Mouse (Mus musculus) liver, embryonic 12.5 days (tissue): ENCODE data around the gene Slc25a13. TPM values are rescaled to one million over a fixed set of nuclear protein-coding genes. Genes with fewer than 3 reads are reported as not detected.

ENCODE experiments used
- ATAC-seq: fragments of 200-750 bp; cut with Nextera tagmentation; 2 replicates; pipeline ENCODE4 v1.8.0; 2017; ENCODE audit warnings: moderate number of reproducible peaks, mild to moderate bottlenecking, moderate library complexity
- H3K27ac ChIP-seq: fragments of 300-500 bp; sonication (generic); 2 replicates; pipeline ENCODE4 v1.5.1; 2016; ENCODE audit warnings: mild to moderate bottlenecking
- H3K27me3 ChIP-seq: fragments of 300-500 bp; sonication (generic); replicated peaks from 2 replicates; pipeline ENCODE4 v1.6.1; 2016; ENCODE audit warnings: mild to moderate bottlenecking, moderate library complexity
- H3K36me3 ChIP-seq: fragments of 300-500 bp; sonication (generic); 2 replicates; pipeline ENCODE4 v1.6.1; 2016; ENCODE audit warnings: mild to moderate bottlenecking, moderate library complexity
- H3K4me1 ChIP-seq: fragments of 300-500 bp; sonication (generic); 2 replicates; pipeline ENCODE4 v1.6.1; 2016
- H3K4me2 ChIP-seq: fragments of 300-500 bp; sonication (generic); 2 replicates; pipeline ENCODE4 v1.6.1; 2016; ENCODE audit warnings: mild to moderate bottlenecking, moderate library complexity
- H3K4me3 ChIP-seq: fragments of 300-500 bp; sonication (generic); 2 replicates; pipeline ENCODE4 v1.5.1; 2016; ENCODE audit warnings: mild to moderate bottlenecking, moderate library complexity
- H3K9ac ChIP-seq: fragments of 300-500 bp; sonication (generic); 2 replicates; pipeline ENCODE4 v1.6.1; 2016; ENCODE audit warnings: mild to moderate bottlenecking, moderate library complexity
- H3K9me3 ChIP-seq: fragments of 300-500 bp; sonication (generic); replicated peaks from 2 replicates; pipeline ENCODE4 v1.6.1; 2016; ENCODE audit warnings: mild to moderate bottlenecking, moderate library complexity
- WGBS: fragments of 180-500 bp; shearing (Covaris S2); methylation state at CpG from one replicate; pipeline ENCODE4 v1.1.7; 2016; ENCODE audit not compliant: insufficient replicate concordance; 5-methylcytosine and 5-hydroxymethylcytosine counted together
- polyA plus RNA-seq: library from polyadenylated mRNA; unstranded; fragments of >200 nt; fragmentation: Nextera tagmentation; extraction: Ambion mirVana; gene quantifications from 2 replicates; pipeline ENCODE4 v1.2.1, GENCODE M21; 2016

The Slc25a13 gene
- polyA plus RNA-seq, 1 experiment from 2014 or later, result 41.9 TPM

DNA sequence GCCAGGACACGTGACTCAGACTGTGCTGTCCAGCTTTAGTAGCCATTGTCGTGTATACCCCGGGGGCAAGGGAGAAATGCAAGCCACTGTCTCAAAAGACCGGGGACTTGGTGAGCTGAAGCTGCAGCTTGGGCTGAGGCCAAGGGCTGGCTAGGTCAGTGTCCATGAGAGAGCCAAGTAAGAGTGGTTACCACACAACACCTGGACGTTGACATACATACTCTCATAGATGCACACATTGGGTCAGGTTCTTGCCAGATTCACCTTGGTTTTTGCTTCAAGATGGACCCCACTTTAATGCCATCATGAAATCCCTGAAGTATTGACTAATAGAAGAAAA, 283 bp upstream of the Slc25a13 start:
- H3K4me1 ChIP-seq, result peaks cover 35% of the 10 kb centered on the region
- H3K9ac ChIP-seq, result peak overlapping the region; percentile 85; the same call in 1 of the 2 replicates
- no peak for ATAC-seq
- H3K4me2 ChIP-seq, result peak overlapping the region; percentile 93
- WGBS, result 14% methylated on average over 5 of the region's 5 CpGs
- no peaks in the 10 kb centered on the region for H3K27me3 ChIP-seq
- H3K9me3 ChIP-seq, result no peaks in the 10 kb centered on the region
- H3K36me3 ChIP-seq, result no peaks in the 10 kb centered on the region
- peak overlapping the region; percentile 80 for H3K4me3 ChIP-seq
- peak overlapping the region; percentile 79 for H3K27ac ChIP-seq

DNA sequence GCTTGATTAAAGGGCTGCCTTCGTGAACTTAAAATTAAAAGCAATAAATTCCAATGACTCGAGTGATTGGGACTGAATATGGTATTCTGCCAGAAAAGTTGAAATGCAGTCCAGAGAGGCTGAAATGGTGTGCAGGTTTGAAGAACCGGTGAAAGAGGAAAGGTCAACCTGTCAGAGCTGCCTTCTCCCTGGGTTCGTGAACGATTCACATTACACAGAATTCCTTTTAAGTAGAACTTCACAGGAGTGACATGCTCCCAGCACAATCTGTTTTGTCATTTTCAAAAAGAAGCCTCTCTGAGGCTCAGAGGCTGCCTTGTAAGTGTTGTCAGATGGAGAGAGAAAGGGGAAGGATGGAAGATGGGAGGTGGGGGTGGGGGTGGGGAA, 860 bp downstream of the Slc25a13 start:
- no peak for ATAC-seq
- no peaks in the 10 kb centered on the region for H3K9me3 ChIP-seq
- H3K9ac ChIP-seq, result peak overlapping the region; percentile 85
- 38% methylated on average over 5 of the region's 5 CpGs for WGBS
- no peaks in the 10 kb centered on the region for H3K27me3 ChIP-seq
- peaks cover 2% of the 10 kb centered on the region; the same call in 1 of the 2 replicates for H3K36me3 ChIP-seq
- peak overlapping the region; percentile 79 for H3K27ac ChIP-seq
- peak overlapping the region; percentile 80 for H3K4me3 ChIP-seq
- peak overlapping the region; percentile 93 for H3K4me2 ChIP-seq
- peaks cover 38% of the 10 kb centered on the region for H3K4me1 ChIP-seq

- peaks cover 73% of the 10 kb centered on the region for H3K4me1 ChIP-seq
These were observed 4.3 kb downstream of the Slc25a13 start for GRCm38 (mm10) chr6:6212360-6213310.

DNA sequence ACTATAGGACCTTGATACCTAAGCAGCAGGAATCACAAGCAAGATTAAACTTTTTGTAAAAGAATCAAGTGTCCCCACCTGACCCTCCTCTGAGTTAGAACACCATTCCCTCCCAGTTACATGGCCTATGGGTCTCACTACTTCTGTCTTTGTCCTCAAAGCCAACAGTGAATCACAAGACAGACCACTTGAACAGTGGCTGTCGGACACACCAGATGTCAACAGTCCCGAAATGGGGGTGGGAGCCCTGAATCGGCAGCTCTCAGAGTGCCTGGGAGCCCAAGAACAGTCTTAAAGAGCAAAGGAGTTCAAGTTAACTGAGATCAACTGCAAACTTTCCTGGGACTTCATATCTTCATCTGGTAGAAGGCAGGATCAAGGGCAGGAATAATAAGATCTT, 5.0 kb downstream of the Slc25a13 start:
- Histone ChIP-seq H3K4me2 (no peak overlapping the region), H3K27me3 (no peaks in the 10 kb centered on the region), H3K4me1 (peaks cover 75% of the 10 kb centered on the region), H3K36me3 (peaks cover 11% of the 10 kb centered on the region), H3K27ac (no peak overlapping the region), H3K9me3 (no peaks in the 10 kb centered on the region), H3K9ac (no peak overlapping the region), H3K4me3 (no peak overlapping the region)
- 78% methylated on average over 3 of the region's 3 CpGs for WGBS
- ATAC-seq, result no peak

More at GRCm38 (mm10) chr6:6212360-6213310, 4.3 kb downstream of the Slc25a13 start:
- no peaks in the 10 kb centered on the region for H3K9me3 ChIP-seq
- peaks cover 11% of the 10 kb centered on the region for H3K36me3 ChIP-seq
- no peak overlapping the region for H3K27ac ChIP-seq
- WGBS, result 73% methylated on average over 8 of the region's 8 CpGs
- H3K9ac ChIP-seq, result no peak overlapping the region
- no peak overlapping the region for H3K4me2 ChIP-seq
- H3K4me3 ChIP-seq, result no peak overlapping the region
- H3K27me3 ChIP-seq, result no peaks in the 10 kb centered on the region
- no peak for ATAC-seq

DNA sequence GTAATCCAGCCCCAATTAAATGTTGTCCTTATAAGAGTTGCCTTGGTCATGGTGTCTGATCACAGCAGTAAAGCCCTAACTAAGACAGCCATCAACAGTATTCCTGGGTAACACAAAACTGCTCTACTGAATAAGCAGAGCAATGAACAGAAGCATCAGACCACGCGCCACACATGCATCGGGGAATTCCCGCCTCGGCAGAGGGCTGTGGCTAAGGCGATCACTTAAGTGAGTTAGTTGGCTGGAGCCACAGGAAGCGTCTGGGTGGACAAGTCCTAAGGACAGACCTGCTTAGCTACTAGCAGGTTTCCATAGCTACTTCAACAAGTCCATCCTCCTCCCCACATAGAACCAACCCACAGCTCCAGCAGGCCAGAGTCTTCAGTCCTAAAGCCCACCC, 6.3 kb downstream of the Slc25a13 start:
- peaks cover 11% of the 10 kb centered on the region for H3K36me3 ChIP-seq
- H3K4me1 ChIP-seq, result peaks cover 70% of the 10 kb centered on the region
- H3K9ac ChIP-seq, result no peak overlapping the region
- no peak overlapping the region for H3K4me2 ChIP-seq
- no peak overlapping the region for H3K27ac ChIP-seq
- H3K27me3 ChIP-seq, result no peaks in the 10 kb centered on the region
- no peaks in the 10 kb centered on the region for H3K9me3 ChIP-seq
- no peak for ATAC-seq
- WGBS, result 82% methylated on average over 7 of the region's 7 CpGs
- H3K4me3 ChIP-seq, result no peak overlapping the region

DNA sequence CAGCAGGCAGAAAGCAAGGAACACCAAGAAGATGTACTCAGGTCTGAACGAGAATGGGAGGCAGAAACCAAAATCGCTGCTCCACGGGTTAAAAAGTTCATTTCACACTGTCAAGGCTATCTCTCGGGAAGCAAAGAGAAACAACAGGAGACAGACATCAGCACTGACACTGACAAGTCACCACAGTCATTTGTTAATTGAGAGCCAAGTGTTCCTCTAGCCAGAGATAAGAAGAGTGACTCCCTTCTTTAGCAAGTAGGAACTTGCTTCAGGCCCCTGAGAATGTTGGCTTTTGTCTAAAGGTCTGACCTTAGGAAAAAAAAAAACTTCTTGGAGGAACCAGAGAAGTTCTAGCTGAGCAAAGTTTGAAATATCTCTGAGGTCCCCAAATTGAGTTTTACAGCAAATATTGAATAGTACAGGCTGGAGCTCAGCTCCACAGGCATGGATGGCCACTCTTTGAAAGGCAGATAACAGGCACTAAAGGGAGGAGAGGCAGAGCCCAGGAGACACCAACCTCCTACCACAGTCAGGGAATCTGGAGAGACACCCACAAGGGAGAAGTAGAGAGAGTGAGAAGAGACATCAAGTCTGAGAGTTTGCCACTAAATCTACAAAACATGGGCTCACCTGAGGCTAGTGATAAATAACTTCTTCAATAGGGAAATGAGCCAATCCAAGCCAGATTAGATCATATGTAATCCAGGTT, 8.5 kb downstream of the Slc25a13 start:
- Histone ChIP-seq H3K4me1 (peaks cover 66% of the 10 kb centered on the region), H3K4me3 (0 out of 2 replicates have a peak overlapping the region, but pooled peaks have one; percentile 1), H3K27ac (peak overlapping the region; percentile 82), H3K9ac (0 out of 2 replicates have a peak overlapping the region, but pooled peaks have one; percentile 44), H3K36me3 (peaks cover 11% of the 10 kb centered on the region), H3K9me3 (no peaks in the 10 kb centered on the region), H3K27me3 (no peaks in the 10 kb centered on the region), H3K4me2 (peak overlapping the region; percentile 56)
- WGBS, result 6% methylated on average over 4 of the region's 4 CpGs
- peak; percentile 55 for ATAC-seq

DNA sequence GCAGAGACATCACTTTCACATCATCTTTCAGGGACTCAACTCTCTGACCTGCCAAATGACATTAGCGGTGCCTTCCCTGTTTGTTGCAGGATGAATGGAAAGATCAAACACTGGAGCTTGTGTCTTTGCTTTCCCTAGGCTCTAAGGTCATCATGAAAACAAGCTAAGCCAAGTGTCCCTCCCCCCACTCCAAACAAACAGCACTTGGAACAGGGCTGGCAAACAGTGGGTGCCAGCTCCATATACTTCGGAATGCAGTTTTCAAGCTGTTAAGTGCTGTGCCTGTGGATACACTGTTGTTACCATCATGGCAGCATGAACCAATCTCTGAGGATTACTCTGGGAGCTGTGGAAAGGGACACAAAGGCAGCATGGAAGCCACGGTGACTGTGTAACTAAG, 9.1 kb downstream of the Slc25a13 start:
- Histone ChIP-seq H3K36me3 (peaks cover 11% of the 10 kb centered on the region), H3K27ac (peak overlapping the region; percentile 82), H3K4me2 (peak overlapping the region; percentile 56), H3K9ac (peak overlapping the region; percentile 44; the same call in 1 of the 2 replicates), H3K9me3 (no peaks in the 10 kb centered on the region), H3K27me3 (no peaks in the 10 kb centered on the region), H3K4me1 (peaks cover 63% of the 10 kb centered on the region), H3K4me3 (0 out of 2 replicates have a peak overlapping the region, but pooled peaks have one; percentile 1)
- WGBS, result 58% methylated on average over 3 of the region's 3 CpGs
- peak; percentile 11; the same call in 1 of the 2 replicates for ATAC-seq

DNA sequence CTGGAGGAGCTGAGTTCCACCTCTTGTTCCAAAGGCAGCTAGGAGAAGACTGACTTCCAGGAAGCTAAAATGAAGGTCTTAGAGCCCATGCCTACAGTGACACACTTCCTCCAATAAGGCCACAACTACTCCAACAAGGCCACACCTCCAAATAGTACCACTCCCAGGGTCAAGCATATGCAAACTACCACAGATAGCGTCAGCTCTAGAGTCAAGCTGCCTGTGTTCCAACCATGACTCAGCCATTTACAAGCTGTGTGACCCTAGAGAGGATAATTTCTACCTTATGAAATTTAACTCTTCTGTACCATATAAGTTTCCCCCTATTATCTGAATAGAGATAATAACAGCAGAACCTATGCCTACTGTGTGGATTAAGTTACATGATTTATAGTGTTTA, 9.6 kb downstream of the Slc25a13 start:
- H3K27me3 ChIP-seq, result no peaks in the 10 kb centered on the region
- H3K4me2 ChIP-seq, result peak overlapping the region; percentile 56
- no peaks in the 10 kb centered on the region for H3K9me3 ChIP-seq
- H3K9ac ChIP-seq, result no peak overlapping the region
- peak; percentile 93 for ATAC-seq
- peaks cover 11% of the 10 kb centered on the region for H3K36me3 ChIP-seq
- no peak overlapping the region for H3K4me3 ChIP-seq
- H3K27ac ChIP-seq, result peak overlapping the region; percentile 82; the same call in 1 of the 2 replicates
- peaks cover 63% of the 10 kb centered on the region for H3K4me1 ChIP-seq
- 10% methylated on average over 1 of the region's 1 CpGs for whole genome bisulfite sequencing

- Histone ChIP-seq H3K4me3 (no peak overlapping the region), H3K27ac (no peak overlapping the region), H3K27me3 (no peaks in the 10 kb centered on the region), H3K9me3 (no peaks in the 10 kb centered on the region), H3K4me1 (peaks cover 54% of the 10 kb centered on the region), H3K36me3 (peaks cover 10% of the 10 kb centered on the region), H3K4me2 (no peak overlapping the region), H3K9ac (no peak overlapping the region)
- 69% methylated on average over 3 of the region's 3 CpGs for WGBS
- ATAC-seq, result no peak
These were observed 11.3 kb downstream of the Slc25a13 start for GRCm38 (mm10) chr6:6205599-6206165.

GRCm38 (mm10) chr6:6202451-6202850, 14.5 kb downstream of the Slc25a13 start:
- H3K9me3 ChIP-seq, result no peaks in the 10 kb centered on the region
- peak overlapping the region; percentile 37; the same call in 1 of the 2 replicates for H3K27ac ChIP-seq
- no peak overlapping the region for H3K4me3 ChIP-seq
- no peak for ATAC-seq
- H3K36me3 ChIP-seq, result 0 out of 2 replicates have a peak, but pooled peaks cover 9% of the 10 kb centered on the region
- no peak overlapping the region for H3K9ac ChIP-seq
- H3K4me2 ChIP-seq, result 0 out of 2 replicates have a peak overlapping the region, but pooled peaks have one; percentile 14
- WGBS, result 74% methylated on average over 6 of the region's 6 CpGs
- H3K27me3 ChIP-seq, result no peaks in the 10 kb centered on the region
- peaks cover 21% of the 10 kb centered on the region for H3K4me1 ChIP-seq

DNA sequence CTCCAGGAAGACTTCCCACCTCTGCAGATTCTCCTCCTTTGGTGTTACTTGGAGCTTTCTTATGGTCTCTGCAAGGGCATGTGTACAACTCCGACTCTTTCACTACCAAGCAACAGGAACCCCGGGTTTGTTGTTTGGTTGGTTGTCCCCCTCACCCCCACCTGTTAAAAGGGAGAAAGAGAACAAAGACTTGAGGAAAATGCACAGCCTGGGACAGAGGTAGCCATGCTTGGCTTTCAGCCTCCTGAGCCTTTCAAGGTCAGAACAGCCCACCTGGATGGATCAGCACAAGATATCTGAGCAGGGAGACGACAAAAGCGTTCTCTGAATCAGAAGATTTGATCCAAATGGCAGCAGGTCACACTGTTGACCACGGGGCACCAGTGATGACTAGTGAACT, 15.0 kb downstream of the Slc25a13 start:
- peaks cover 17% of the 10 kb centered on the region for H3K4me1 ChIP-seq

More for the DNA sequence above, 15.0 kb downstream of the Slc25a13 start:
- Histone ChIP-seq H3K9ac (no peak overlapping the region), H3K9me3 (no peaks in the 10 kb centered on the region), H3K27ac (peak overlapping the region; percentile 37; the same call in 1 of the 2 replicates), H3K36me3 (0 out of 2 replicates have a peak, but pooled peaks cover 9% of the 10 kb centered on the region), H3K4me3 (no peak overlapping the region), H3K4me2 (0 out of 2 replicates have a peak overlapping the region, but pooled peaks have one; percentile 14), H3K27me3 (no peaks in the 10 kb centered on the region)
- WGBS, result 67% methylated on average over 5 of the region's 5 CpGs
- ATAC-seq, result no peak
